Comparison of ENCODE assay signal across 9 mouse cellular contexts in the genomic region with DNA sequence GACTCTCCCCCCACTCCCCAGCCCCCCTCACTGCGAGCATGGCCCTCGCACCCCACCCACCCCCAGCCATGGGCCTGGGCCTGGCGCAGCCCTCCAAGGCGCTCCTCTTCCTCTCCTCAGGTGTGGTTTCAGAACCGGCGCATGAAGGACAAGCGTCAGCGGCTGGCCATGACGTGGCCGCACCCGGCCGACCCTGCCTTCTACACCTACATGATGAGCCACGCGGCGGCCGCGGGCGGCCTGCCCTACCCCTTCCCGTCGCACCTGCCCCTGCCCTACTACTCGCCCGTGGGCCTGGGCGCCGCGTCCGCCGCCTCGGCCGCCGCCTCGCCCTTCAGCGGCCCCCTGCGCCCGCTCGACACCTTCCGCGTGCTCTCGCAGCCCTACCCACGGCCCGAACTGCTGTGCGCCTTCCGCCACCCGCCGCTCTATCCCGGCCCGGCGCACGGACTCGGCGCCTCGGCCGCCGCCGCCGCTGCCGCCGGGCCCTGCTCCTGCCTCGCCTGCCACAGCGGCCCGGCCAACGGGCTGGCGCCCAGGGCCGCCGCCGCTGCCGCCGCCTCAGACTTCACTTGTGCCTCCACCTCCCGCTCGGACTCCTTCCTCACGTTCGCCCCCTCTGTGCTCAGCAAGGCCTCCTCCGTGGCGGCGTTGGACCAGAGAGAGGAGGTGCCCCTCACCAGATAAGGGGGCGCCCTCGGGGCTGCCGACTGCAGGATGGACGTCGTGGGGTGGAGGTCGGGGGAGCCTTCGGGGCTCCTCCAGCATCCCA. TPM values are rescaled to one million over a fixed set of nuclear protein-coding genes. Genes with fewer than 3 reads are reported as not detected.
A peak's percentile ranks its signal among the peaks of the same experiment; 100 is the strongest.
DNase-seq lines count a peak whose midpoint lies in the region; ATAC-seq and TF ChIP-seq lines count a peak whose summit lies in the region.
"Had no signal": no experiment of that assay in that cellular context is flagged by ENCODE, and none has a peak within 500 bp of the region (broad histone marks: within the 10 kb centered on the region; RNA-seq: fewer than 3 reads in every experiment).

No protein-coding gene starts in this region.

- no peak overlapping the region for H3K27ac ChIP-seq in heart, postnatal 0 days (ENCODE audit: low read depth)
- no peak overlapping the region for H3K27ac ChIP-seq in embryonic facial prominence, embryonic 11.5 days (replicated peaks; ENCODE audit: low read depth, low read length)
- H3K27ac ChIP-seq in hindbrain, embryonic 16.5 days (ENCODE audit: low read depth, low read length), result no peak overlapping the region; the same call in 1 of the 2 replicates
- H3K27ac ChIP-seq in midbrain, postnatal 0 days (ENCODE audit: low read depth, low read length), result no peak overlapping the region

- 0 out of 2 replicates have a peak, but pooled peaks cover 4% of the 10 kb centered on the region for H3K4me1 ChIP-seq in heart, postnatal 0 days (ENCODE audit: control insufficient read depth, insufficient read depth)
- peaks cover 6% of the 10 kb centered on the region; the same call in 1 of the 2 replicates for H3K4me1 ChIP-seq in embryonic facial prominence, embryonic 11.5 days (ENCODE audit: control insufficient read depth, insufficient read depth, low read length)
- H3K4me1 ChIP-seq in hindbrain, embryonic 16.5 days (ENCODE audit: control insufficient read depth, insufficient read depth, low read depth, low read length), result peaks cover 7% of the 10 kb centered on the region
- H3K4me1 ChIP-seq in midbrain, postnatal 0 days (ENCODE audit: insufficient read depth, low read length), result no peaks in the 10 kb centered on the region

- no peak for DNase-seq in heart, postnatal 0 days (ENCODE audit: low spot score)
- no peak for DNase-seq in heart, postnatal 10 days
- no peak for DNase-seq in embryonic facial prominence, embryonic 11.5 days (ENCODE audit: low spot score)
- DNase-seq in midbrain, postnatal 0 days (ENCODE audit: low spot score), result no peak
- no peak for DNase-seq in urinary bladder, postnatal 14 days (ENCODE audit: low spot score)
- DNase-seq in urinary bladder, adult 2 months (ENCODE audit: low spot score), result no peak
- DNase-seq in gastrocnemius, postnatal 36 days, result no peak

- peak overlapping the region; percentile 47 for H3K4me2 ChIP-seq in heart, postnatal 0 days (ENCODE audit: low read depth, low read length)
- peak overlapping the region; percentile 22 for H3K4me2 ChIP-seq in embryonic facial prominence, embryonic 11.5 days (ENCODE audit: low read depth, low read length)
- H3K4me2 ChIP-seq in hindbrain, embryonic 16.5 days (ENCODE audit: low read length), result peak overlapping the region; percentile 52
- H3K4me2 ChIP-seq in midbrain, postnatal 0 days (ENCODE audit: low read depth, low read length, poor library complexity, severe bottlenecking), result peak overlapping the region; percentile 28

- ATAC-seq in heart, postnatal 0 days (ENCODE audit: insufficient read depth, low read depth), result peak; percentile 51; the same call in 1 of the 2 replicates
- no peak for ATAC-seq in embryonic facial prominence, embryonic 11.5 days (replicated peaks; ENCODE audit: insufficient number of reproducible peaks, low FRiP score, low TSS enrichment, low read depth)
- no peak for ATAC-seq in hindbrain, embryonic 16.5 days
- ATAC-seq in midbrain, postnatal 0 days (ENCODE audit: low FRiP score), result no peak

- no peaks in the 10 kb centered on the region for H3K36me3 ChIP-seq in heart, postnatal 0 days (replicated peaks; ENCODE audit: control insufficient read depth, insufficient read depth, low read length)
- H3K36me3 ChIP-seq in embryonic facial prominence, embryonic 11.5 days (replicated peaks; ENCODE audit: control insufficient read depth, insufficient read depth, low read depth, low read length), result no peaks in the 10 kb centered on the region
- no peaks in the 10 kb centered on the region for H3K36me3 ChIP-seq in hindbrain, embryonic 16.5 days (ENCODE audit: control insufficient read depth, insufficient read depth, low read length)
- no peaks in the 10 kb centered on the region for H3K36me3 ChIP-seq in midbrain, postnatal 0 days (ENCODE audit: insufficient read depth, low read length)

- no peak overlapping the region for H3K9ac ChIP-seq in heart, postnatal 0 days (replicated peaks; ENCODE audit: low read depth, low read length)
- H3K9ac ChIP-seq in embryonic facial prominence, embryonic 11.5 days (replicated peaks; ENCODE audit: low read length), result no peak overlapping the region; the same call in 1 of the 2 replicates
- H3K9ac ChIP-seq in hindbrain, embryonic 16.5 days (ENCODE audit: low read depth, low read length), result peak overlapping the region; percentile 35; the same call in 1 of the 2 replicates
- no peak overlapping the region for H3K9ac ChIP-seq in midbrain, postnatal 0 days (replicated peaks; ENCODE audit: low read length, poor library complexity, severe bottlenecking)

- 4% methylated on average over 66 of the region's 81 CpGs for WGBS in heart, postnatal 0 days
- WGBS in embryonic facial prominence, embryonic 11.5 days, result under 1% methylated on average over 65 of the region's 81 CpGs
- 2% methylated on average over 59 of the region's 81 CpGs for WGBS in hindbrain, embryonic 16.5 days
- under 1% methylated on average over 52 of the region's 81 CpGs for WGBS in midbrain, postnatal 0 days

- peak overlapping the region; percentile 39 for H3K4me3 ChIP-seq in heart, postnatal 0 days (ENCODE audit: low read depth, low read length)
- H3K4me3 ChIP-seq in embryonic facial prominence, embryonic 11.5 days (ENCODE audit: low read depth, low read length), result peak overlapping the region; percentile 15; the same call in 1 of the 2 replicates
- H3K4me3 ChIP-seq in hindbrain, embryonic 16.5 days (ENCODE audit: low read length), result peak overlapping the region; percentile 30
- H3K4me3 ChIP-seq in midbrain, postnatal 0 days (ENCODE audit: low read depth, low read length), result peak overlapping the region; percentile 8; the same call in 1 of the 2 replicates

- intact Hi-C loops in heart, postnatal 10 days (cut with DNase I), result loop anchor here (5.0 to 10.0 kb wide), 3 partner anchors 52 to 1139 kb away; a partner anchor contains a TSS
- intact Hi-C loops in gastrocnemius, postnatal 36 days (cut with DNase I), result loop anchor here (5.0 to 10.0 kb wide), 2 partner anchors 49 to 1132 kb away; no protein-coding TSS in a partner anchor

- no peaks in the 10 kb centered on the region for H3K9me3 ChIP-seq in heart, postnatal 0 days (replicated peaks; ENCODE audit: control insufficient read depth, low read length)
- H3K9me3 ChIP-seq in embryonic facial prominence, embryonic 11.5 days (replicated peaks; ENCODE audit: control insufficient read depth, low read length), result no peaks in the 10 kb centered on the region
- no peaks in the 10 kb centered on the region for H3K9me3 ChIP-seq in hindbrain, embryonic 16.5 days (ENCODE audit: control insufficient read depth, low read length)
- H3K9me3 ChIP-seq in midbrain, postnatal 0 days (ENCODE audit: low read length), result no peaks in the 10 kb centered on the region

- TF ChIP-seq EP300 in heart, postnatal 0 days (IDR thresholded peaks at IDR 0.05; ENCODE audit: low read depth), result no peak

- no peak for TF ChIP-seq CTCF in heart, postnatal 0 days (IDR thresholded peaks at IDR 0.05; ENCODE audit: low read depth)
- TF ChIP-seq CTCF in midbrain, postnatal 0 days (IDR thresholded peaks at IDR 0.05), result no peak

- H3K27me3 ChIP-seq in heart, postnatal 0 days (ENCODE audit: control insufficient read depth, insufficient read depth, low read length), result peaks cover 100% of the 10 kb centered on the region
- peaks cover 88% of the 10 kb centered on the region for H3K27me3 ChIP-seq in embryonic facial prominence, embryonic 11.5 days (ENCODE audit: control insufficient read depth, insufficient read depth, low read length)
- H3K27me3 ChIP-seq in hindbrain, embryonic 16.5 days (replicated peaks; ENCODE audit: control insufficient read depth, insufficient read depth, low read length), result peaks cover 76% of the 10 kb centered on the region
- peaks cover 78% of the 10 kb centered on the region for H3K27me3 ChIP-seq in midbrain, postnatal 0 days (ENCODE audit: insufficient read depth, low read length)

RNA-seq across cellular contexts. Expression of a gene that starts 3.3 kb away (rescaled TPM):
- total RNA-seq in heart, postnatal 0 days (2014; rRNA removed; ENCODE audit: low replicate concordance), result 0.15 TPM in 1 of 2 replicates, not detected in the other
- not detected in 2 replicates for polyA plus RNA-seq in heart, postnatal 0 days (2015; fragmentation: Nextera tagmentation; extraction: Ambion mirVana)
- total RNA-seq in heart, postnatal 10 days (2021), result not detected
- polyA plus RNA-seq in embryonic facial prominence, embryonic 11.5 days (2014; fragmentation: Nextera tagmentation; extraction: Ambion mirVana), result 0.22 and 0.67 TPM in 2 replicates
- polyA plus RNA-seq in hindbrain, embryonic 16.5 days (2015; fragmentation: Nextera tagmentation; extraction: Ambion mirVana), result 1.1 and 1.5 TPM in 2 replicates
- total RNA-seq in midbrain, postnatal 0 days (2014; rRNA removed), result 1.0 and 2.2 TPM in 2 replicates
- 0.85 and 1.0 TPM in 2 replicates for polyA plus RNA-seq in midbrain, postnatal 0 days (2015; fragmentation: Nextera tagmentation; extraction: Ambion mirVana)
- 1.1 TPM in 2 replicates for polyA plus RNA-seq in urinary bladder, adult 2 months (2012; rRNA removed)
- not detected for total RNA-seq in gastrocnemius, postnatal 36 days (2021)
- total RNA-seq: layer of hippocampus, adult 8-10 months had no signal

RNA-seq across cellular contexts. Expression of a gene that starts 55.9 kb away (rescaled TPM):
- total RNA-seq in heart, postnatal 0 days (2014; rRNA removed; ENCODE audit: low replicate concordance), result not detected in 2 replicates
- polyA plus RNA-seq in heart, postnatal 0 days (2015; fragmentation: Nextera tagmentation; extraction: Ambion mirVana), result not detected in 2 replicates
- not detected for total RNA-seq in heart, postnatal 10 days (2021)
- not detected in 2 replicates for polyA plus RNA-seq in embryonic facial prominence, embryonic 11.5 days (2014; fragmentation: Nextera tagmentation; extraction: Ambion mirVana)
- not detected in 2 replicates for polyA plus RNA-seq in hindbrain, embryonic 16.5 days (2015; fragmentation: Nextera tagmentation; extraction: Ambion mirVana)
- total RNA-seq in midbrain, postnatal 0 days (2014; rRNA removed), result not detected in 2 replicates
- polyA plus RNA-seq in midbrain, postnatal 0 days (2015; fragmentation: Nextera tagmentation; extraction: Ambion mirVana), result not detected in 2 replicates
- 32.5 and 40.7 TPM in 2 replicates for polyA plus RNA-seq in urinary bladder, adult 2 months (2012; rRNA removed)
- total RNA-seq in gastrocnemius, postnatal 36 days (2021), result 1 to 10 TPM; 2.4 to 3.6 TPM
- total RNA-seq: layer of hippocampus, adult 8-10 months had no signal

Comparison
In these comparisons a context has a peak if more than half of its experiments do, and no peak if none do; other contexts are left out.
1. RNA of a gene that starts 55.9 kb away (polyA plus RNA-seq): 32.5 to 40.7 TPM in urinary bladder, adult 2 months; not detected in heart, postnatal 0 days, not detected in embryonic facial prominence, embryonic 11.5 days, not detected in hindbrain, embryonic 16.5 days and not detected in midbrain, postnatal 0 days; every median in the first group is over 10 times any median in the second.
2. Peak in every context shown above with its lines, with median percentiles within 50 percentile points of each other: H3K4me2 ChIP-seq and H3K4me3 ChIP-seq.